Mouse (Mus musculus) liver, adult 2 months (tissue): ENCODE measurements at regions not wholly inside any gene's neighbourhood (a gene's known extent, or its start where the extent isn't known, plus 50 kb on each side); places are given as distances from the start of the nearest gene placed in this dataset.

Experiments
- CTCF ChIP-seq: fragments of 200-500 bp; IDR thresholded peaks from 2 replicates; pipeline ENCODE4 v1.5.1; 2011; ENCODE audit warnings: low read depth, low read length, control low read depth
- POLR2A ChIP-seq: fragments of 200-500 bp; IDR thresholded peaks from 2 replicates; pipeline ENCODE4 v1.6.1; 2011; ENCODE audit warnings: low read length, control low read depth; ENCODE audit not compliant: insufficient read depth; ENCODE audit errors: extremely low read depth

DNA sequence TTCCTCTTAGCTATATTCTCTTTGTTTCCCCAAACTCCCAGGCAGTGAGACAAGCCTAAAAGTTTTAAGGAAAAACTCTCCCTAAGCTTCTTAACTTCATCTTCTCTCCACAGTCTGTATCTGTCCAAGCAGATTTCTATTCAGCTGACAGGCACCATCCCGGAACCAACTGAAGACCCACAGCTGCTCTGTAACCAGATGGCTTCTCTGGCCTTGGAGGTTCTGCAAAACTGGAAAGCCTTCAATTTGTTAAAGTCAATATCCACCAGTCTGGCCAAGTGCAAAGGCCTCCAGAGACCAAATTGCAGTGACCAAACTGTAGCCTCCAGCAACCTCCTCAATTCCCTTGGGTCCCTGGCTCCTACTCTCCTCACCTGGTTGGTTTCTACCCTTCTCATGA lies 614.8 kb upstream of the Stxbp6 start:
- TF ChIP-seq CTCF, result no peak
- no peak for TF ChIP-seq POLR2A
